Mouse (Mus musculus) urinary bladder, postnatal 25 days (tissue): ENCODE data around the gene Cyth2.

Experiments used
- DNase-seq: peaks from one replicate; pipeline ENCODE4 v3.0.0; 2022; ENCODE audit warnings: low spot score

The Cyth2 gene

DNA sequence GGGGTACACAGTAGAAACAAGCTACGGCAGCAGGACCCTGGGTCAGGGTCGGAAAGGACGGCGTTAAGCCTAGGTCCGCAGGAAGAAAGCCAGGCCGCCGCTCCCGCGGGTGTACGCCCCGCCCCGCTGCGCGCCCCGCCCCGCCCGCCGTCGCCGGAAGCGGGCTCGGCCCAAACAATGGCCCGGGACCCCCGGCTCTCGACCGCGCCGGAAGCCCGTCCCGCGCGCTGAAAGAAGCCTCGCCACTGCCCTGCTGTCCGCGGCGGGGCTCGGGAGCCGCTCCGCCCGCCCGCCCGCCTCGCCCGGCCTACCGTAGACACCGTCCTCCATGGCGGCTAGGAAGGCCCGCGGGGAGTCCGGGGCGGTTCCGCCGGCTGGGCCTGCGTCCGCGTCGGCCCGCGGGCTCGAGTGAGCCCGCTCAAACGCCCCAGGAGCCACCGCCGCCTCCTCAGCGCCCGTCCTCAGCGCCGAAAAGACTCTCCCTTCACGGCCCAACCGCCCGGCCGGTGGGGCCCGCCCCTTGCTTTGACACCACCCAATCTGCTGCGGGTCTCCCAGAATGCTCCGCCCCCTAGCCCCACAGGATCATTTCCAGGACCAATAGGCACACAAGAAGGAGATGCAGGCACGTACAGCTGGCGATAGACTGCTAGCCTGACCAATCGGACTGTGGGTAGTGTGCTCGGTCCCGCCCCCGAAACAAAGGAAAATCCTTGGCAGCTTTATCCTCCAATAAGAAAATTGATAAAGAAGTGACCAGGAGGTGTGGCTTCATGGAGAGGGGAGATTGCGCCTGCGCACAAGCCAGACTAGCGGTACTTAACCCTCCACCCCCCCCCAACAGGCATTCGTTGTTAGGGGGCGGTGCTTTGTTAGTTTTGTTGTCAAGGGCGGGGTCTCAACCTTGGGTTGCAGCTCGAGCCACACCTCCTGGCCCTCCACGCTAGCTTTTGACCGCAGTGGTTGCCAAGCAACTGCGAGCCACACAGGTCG is at the start of gene Cyth2:
TSS of gene Cyth2 (minus strand) at position 795 of the 993 bp plus-strand sequence.
- DNase-seq: peak; percentile 98

DNA sequence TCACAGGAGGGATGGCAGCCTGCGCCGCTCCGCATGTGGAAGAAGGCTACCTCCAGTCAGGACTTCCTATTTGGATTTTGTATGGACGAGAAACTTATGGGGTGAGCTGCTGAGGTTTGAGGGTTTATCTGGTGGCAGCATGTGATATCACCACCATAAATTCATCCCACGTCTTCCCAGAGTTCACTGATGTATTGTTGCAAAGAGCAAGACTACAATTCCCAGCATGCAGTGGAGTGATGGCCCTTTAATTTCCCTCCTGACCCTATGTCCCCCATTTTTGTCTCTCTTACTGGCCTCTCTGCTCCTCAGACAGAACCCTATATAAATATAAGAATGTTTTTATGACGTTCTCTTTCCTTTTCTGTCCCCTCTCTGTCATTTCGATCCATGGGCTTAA is 48.4 kb upstream of the Cyth2 start:
- no peak for DNase-seq

DNA sequence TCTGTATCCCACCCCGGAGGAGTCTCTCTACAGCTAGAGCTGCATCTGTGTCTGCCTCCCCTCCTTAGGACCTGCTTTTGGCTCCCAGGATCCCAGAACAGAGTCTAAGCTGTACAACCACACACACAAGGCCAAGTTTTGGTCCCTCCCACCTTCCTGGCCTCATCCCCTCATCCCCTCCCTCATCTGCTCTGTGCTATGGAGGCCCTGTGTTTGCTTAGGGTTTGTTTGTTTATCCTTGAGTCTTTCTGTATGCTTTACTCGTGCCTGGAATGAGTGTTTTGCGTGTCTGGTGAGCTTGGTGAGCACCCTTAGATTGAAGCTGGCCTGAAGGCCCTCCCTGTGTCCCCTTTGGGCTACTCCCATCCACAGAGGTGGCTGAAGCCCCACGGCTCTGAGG is 44.6 kb upstream of the Cyth2 start:
- DNase-seq: no peak

DNA sequence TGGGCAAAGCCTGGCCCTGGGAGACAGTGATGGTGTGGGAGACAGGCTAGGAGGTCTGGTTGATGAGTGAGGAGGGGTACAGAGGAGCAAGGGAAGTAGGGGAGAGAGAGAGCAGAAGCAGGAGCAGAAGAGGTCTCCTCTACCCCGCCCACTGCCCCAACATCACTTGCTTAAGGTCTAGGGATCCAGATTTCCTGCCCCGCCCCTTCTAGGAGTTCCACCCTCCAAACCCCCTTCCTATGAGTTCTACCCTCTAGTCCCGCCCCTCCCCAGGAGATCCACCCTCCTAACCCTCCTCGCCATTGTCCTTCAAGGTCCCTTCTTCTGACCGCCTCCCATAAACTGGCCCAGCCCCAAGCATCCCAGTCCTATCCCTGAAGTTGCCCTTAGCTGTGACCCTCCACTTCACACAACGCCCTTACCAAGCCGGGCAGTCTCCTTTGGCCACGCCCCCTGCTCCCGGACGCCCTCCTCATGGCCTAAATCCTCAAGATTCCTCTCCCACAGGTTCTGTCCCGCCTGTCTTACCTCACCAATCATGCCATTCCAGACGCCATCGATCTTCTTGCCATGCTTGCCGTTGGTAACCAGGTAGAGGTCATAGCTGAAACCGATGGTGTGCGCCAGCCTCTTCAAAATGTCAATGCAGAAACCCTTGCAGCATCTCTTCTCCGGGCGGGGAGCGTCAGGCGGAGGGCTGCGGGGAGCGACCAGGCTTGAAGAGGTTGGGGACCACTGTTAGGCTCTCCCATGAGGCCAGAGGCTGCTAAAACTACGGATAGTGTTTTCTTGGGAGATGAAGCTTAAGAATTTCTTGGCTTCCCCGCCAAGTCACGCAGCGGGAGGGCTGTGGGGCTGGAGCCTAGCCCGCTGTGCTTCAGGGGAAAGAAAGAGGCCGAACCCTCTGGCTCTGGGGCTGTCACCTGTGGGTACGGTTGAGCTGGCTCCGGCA is 42.8 kb upstream of the Cyth2 start:
- no peak for DNase-seq

DNA sequence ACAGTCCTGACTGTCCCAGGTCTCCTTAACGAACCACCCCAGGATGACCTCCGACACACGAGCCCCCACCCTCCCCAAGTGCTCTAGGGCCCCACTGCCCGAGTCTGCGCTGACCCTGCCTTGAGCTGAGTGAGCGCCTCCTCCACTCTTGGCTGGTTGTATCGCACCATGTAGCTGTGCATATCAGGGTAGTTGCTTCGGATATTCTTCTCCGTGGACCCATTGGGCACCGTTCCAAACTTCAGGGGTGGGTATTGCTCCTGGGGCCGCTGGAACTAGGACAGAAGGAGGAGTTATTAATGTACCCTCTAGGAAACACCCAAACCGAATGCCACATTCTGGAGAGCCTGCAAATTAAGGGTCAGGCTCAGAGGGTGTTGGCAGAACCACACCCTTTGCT is 38.7 kb upstream of the Cyth2 start:
- no peak for DNase-seq

DNA sequence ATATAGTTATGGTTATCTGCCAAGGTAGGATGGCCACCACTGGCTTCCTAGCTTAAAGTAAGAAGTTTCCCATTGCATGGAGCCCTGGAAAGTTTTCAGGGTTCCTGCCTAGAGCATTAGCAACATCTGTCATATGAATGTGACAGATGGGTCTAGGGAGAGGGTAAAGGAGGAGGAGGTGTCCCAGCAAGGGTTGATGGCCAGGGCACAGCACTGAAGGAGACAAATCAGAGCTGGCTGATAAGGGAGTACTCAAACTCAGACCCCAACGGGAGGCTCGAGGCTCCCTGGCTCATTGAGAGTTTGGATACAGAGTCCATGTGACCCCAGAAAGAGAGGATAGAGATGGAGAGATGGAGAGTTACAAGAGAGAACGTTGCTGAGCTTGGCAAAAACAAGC is 36.3 kb upstream of the Cyth2 start:
- DNase-seq: no peak

DNA sequence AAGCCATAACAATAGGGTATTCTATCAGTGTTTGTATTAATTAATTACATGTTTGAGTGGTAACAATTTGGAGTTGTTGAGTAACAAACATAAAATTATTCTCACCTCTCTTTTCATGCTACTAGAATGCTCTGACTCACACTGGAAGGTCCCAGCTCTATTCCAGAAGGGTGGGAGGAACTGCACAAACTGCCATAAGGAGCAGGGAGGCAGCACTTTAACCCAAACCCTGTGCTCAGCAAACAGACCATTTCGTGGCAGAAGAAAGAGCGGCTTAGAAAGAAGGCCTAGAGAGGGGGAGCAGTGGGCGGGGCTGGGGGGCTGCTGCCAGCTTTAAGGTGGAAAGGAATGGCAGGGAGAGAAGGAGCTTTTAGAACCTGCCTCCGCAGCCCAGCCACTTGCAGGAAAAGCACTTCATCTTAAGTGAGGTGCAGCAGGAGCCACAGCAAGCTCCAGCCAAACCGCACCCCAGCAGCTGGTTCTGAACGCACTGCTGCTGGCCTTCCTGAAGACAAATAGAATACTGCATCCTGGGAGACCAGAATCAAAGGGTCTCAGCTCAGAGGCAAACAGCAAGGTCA is 34.2 kb upstream of the Cyth2 start:
- DNase-seq: no peak

DNA sequence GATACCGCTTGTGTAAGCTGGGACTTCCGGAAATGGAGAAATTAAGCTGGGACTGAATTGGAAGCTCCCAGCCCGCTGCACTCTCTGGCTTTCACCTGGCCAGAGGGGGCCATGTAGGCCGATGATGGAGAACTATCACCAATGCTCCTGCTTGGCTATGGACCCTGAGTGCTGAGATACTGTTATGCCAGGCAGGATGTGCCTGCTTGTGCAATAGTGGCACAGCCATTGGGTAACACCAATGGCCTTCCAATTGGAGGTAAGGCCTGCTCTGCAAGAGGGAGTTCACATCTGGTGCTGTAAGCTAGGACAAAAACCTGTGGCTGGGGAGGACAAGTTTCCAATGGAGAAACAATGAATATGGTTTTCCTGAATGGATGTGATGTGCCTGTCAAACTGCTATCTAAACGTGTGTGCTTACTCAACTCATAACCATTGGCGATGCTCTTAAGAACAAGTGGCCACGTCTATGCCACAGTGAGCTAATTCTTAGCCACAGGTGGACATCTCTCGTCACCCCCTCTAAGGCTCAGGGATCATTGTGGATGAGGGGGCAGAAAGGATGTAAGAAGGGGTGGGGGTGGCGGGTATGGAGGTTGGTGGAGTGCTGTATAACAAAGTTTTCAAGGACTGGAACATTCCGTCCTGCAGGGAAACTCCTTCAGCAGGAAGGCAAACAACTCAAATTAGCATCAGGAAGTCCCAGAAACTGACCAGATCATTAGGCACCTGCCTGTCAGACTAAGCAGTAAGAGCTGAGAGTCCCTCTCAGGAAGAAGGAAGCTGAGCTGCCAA is 28.8 kb upstream of the Cyth2 start:
- no peak for DNase-seq

DNA sequence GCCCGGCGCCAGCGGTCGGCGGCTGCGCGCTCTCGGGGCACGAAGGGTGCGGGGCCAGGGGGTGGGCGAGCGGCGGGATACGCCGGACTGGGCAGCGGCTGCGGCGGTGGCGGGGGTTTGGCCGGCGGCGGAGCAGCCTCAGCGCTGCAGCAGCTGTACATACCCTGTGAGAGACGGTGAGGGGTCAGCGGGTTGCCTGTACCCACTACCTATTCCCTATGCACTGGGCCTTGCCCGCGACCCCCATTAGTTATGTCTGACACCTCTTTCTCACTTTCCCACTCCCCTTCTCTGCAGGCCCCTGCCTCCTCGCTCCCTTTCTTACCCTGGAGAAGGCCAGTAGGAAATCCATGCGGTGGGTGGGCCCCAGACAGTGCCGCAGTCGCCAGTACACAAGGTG is 19.5 kb upstream of the Cyth2 start:
- no peak for DNase-seq

DNA sequence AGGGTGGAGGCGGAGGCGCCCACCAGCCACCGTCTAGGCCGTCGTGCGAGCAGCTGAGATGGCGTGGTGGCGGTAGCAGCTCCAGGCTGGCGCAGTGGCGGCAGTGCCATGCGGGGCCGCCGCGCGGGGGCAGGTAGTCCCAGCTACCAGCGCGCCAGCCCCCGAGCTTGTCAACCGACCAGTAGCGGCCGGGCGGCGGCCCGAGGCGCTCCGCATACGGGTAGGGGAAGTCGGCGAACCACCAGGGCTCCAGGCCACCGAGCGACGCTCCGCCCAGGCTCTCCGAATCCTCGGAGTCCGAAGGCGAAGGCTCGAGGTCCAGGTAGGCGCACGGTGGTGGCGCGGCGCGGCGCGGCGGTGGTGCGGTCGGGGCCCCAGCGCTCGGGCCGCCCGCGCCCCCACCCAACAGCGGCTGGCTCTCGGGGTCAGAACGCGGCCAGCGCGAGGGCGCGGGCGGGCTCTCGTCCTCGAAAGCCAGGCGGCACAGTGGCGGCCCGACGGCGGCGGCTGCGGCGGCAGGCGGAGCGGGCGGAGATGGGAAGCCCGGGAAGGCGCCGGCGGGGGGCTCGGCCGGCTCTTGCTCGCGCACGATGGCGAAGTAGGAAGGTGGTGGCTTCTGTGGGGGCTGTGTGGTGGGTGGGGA is 18.9 kb upstream of the Cyth2 start:
- no peak for DNase-seq

DNA sequence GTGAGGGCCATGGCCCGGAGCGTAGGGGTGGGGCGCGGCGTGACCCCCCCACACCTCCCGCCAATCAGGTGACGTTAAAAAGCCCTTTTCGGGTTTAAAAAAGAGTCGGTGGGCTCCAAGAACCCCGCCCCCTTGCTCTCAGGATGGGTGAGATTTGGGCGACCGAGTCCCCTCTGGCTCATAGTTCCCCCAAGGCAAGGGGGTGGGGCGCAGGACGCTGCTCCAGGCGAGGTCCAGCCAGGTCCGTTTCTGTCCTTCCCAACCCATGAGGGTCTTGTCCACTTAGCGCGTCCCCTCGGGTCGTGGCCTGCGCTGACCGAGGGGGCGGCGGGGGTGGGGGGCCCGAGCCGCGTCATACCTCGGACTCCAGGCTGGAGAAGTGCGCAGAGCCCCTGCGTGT is 18.0 kb upstream of the Cyth2 start:
- DNase-seq: no peak

DNA sequence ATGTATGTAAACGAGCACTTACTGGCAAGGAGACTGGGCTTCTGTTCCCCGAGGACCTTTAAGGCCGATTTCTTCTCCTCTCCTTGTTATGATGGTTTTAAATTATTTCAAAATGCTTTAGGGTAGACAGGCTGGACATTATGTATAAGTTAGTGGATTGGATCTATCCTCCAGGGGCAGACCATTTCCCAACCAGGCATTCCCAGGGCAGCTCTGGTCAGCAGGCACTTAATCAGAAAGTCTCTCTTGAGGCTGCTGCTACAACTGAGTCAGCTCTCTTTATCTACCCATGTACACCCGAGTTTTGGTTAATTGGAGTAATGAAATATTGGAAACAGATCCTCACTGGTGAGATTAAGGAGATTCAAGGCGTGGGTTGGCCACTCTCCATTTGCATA is 16.7 kb upstream of the Cyth2 start:
- no peak for DNase-seq

DNA sequence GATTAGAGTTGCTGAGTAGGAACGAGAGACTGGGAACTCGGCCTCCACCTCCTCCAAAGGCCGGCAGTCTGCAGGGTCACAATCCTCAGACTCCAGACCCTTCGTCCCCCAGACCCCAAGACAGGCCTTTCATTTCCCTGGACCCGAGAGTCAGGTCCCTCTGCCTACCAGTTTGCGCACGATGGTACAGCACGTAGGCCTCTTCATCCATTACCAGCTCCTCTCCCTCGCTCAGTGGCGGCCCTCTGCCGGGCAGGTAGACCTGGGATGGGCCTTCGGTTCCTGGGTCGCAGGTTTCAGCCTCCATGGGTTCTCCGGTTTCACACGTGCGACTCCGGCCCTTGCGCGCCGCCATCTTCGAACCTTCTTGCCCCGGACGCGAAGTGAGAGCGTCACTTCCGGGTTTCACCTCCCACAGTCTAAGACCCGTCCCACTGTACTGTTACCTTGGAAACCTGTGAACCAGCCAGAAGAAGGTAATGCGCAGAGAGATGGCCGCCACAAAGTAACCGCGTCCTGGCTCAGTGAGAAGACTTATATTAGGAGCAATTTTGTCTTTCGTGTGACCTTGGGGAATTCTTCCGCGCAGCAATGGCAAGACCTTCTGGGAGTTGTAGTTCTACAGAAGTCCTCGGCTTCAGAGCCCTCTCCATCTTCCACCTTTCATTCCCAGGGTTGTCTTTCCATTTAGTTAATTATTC is 16.2 kb upstream of the Cyth2 start, which contains the start of gene Grwd1:
TSS of gene Grwd1 (minus strand) at position 518 of the 701 bp plus-strand sequence.
- peak; percentile 79 for DNase-seq

DNA sequence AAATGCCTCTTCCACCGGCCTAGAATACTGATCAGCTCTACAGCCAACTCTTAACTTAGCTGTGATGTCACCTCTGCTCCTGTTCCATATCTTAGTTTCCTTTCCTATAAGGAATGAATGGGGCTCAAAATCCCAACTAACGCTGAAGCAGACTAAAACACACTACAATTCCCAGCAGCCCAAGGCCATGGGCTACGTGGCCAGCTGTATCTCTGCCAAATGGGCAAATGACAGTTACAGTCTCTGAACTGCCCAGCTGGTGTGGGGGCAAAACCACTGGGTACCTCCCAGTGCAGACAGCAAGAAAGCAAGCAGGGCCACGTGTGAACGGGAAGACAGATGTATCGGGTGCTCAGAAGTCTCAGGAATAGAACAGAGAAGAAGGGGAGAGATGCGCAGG is 12.2 kb upstream of the Cyth2 start:
- no peak for DNase-seq

DNA sequence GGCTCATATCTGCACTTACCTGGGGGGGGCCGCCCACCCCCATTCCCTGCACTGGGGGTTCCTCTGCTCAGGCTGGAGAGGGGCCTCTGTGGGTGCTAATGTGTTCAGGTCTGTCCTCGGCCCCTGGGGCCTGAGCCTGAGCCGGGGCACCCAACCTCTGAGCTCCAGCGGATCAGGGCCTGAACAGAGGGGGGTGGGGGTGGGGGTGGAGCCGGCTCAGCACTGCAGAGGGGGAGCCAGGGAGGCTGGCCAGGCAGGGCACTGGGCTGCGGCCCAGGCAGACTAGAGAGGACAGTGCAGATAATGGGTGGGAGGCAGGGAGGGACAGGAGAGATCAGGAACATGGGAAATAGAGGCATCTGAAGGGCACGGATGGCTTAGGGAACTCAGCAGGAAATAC is 10.2 kb upstream of the Cyth2 start, which contains the start of gene Kcnj14:
TSS of gene Kcnj14 (minus strand) at position 185 of the 400 bp plus-strand sequence.
- DNase-seq: no peak

DNA sequence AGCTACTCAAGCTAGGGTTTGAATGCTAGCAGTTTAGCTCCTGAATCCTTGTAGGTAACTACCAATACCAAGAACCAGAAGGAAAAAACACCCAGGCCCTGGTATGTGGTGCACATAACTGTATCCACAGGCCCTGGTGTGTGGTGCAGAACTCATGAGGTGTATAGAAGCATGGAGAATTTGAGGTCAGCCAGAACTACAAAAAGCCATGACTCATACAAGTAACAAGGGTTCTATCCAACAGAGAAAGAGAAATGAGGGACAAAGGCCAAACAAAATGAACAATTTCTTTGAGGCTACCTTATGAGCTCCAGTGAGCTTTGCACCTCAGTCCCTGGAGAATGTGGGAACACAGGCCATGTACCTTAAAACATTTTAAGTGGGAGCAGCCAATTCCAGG is 6.5 kb upstream of the Cyth2 start:
- DNase-seq: no peak

DNA sequence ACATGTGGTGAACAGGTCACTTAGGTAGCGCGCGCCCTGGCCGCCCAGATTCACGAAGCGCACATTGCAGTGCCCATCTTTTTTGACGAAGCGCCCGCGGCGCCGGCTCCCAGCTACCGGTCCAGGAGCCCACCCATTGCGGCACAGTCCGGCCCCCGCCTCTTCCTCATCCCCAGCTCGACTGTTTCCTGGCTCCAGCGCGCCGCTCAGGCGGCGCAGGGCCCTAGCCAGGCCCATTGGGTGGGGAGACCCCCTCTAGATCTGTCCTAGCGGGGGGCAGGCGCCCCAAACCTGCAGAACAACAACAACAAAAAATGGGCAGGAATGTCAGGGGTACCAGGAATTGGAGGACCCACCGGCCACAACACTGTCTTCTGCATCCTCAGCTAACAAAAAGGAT is 5.5 kb upstream of the Cyth2 start:
- no peak for DNase-seq

DNA sequence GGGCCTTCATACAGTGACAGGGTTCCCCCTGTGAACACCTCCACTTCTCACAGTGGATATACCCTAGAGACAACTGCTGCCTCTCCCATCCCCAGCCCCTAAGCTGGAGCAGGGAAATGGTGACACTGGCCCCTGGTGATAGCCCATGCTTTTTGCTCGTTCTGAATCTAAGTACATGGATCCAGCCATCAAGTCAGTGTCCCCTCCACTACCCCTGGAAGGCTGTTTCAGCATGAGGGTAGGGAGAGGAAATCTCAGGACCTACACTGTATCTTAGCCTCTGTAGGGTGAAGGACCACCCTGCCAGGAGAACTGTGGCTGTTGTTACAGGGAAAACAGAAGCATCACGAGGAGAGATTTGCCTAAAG is 1.6 kb upstream of the Cyth2 start:
- DNase-seq: no peak

DNA sequence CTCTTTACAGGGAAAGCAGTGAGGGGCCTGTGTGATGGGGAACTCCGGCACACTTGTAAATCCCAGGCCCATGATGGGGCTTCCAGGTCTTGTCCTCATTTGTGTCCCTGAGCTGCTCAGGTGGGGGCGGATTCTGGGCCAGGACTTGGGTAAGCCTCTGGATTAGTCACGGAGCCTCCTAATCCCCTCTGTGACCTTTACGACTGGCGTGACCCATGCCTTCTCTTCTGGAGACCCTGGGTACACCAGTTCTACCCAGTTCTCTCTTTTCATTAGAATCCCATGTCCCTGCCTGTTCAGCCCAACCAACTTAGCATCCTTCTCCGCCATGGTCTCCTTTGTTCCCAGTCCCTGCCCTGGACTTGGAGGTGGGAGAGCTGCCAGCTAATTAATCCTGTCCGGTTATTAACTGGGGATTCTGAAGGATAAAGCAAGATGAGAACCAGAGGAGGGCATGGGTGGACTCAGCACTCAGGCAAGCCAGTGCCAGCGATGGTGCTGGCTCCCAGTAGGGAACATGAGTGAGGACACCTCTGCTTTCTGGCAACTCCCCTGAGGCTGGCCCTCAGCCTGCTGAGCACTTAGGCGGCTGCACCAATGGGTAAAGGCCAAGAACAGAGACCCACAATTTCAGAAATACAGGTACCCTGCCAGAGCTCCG is 1.1 kb upstream of the Cyth2 start:
- DNase-seq: no peak

DNA sequence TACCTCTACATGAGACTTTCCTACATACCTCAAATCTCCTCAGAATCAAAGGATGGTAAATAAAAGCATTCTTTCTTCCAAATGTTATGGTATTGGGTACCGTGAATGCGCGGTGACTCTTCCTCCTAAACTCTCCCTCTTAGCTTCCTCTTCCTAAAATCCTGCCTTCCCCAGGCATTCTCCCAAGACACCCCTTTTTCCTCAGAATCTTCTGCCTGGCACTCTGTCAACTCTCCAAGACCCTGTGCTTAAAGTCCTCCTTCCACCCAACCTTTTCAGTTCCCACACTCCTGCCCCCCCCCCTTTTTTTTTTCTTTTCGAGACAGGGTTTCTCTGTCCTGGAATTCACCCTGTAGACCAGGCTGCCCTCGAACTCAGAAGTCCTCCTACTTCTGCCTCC is 460 bp upstream of the Cyth2 start:
- no peak for DNase-seq
